Mouse (Mus musculus) kidney, embryonic 14.5 days (tissue): ENCODE results near the gene Ccni. TPM values are rescaled to one million over a fixed set of nuclear protein-coding genes. Genes with fewer than 3 reads are reported as not detected.
A peak's percentile ranks its signal among the peaks of the same experiment; 100 is the strongest.

ENCODE experiments used
- ATAC-seq: fragments of 200-750 bp; cut with Nextera tagmentation; 2 replicates; pipeline ENCODE4 v1.8.0; 2017; ENCODE audit warnings: moderate number of reproducible peaks, mild to moderate bottlenecking, moderate TSS enrichment, moderate library complexity; ENCODE audit not compliant: low FRiP score, low TSS enrichment
- H3K27ac ChIP-seq: fragments of 300-500 bp; sonication (generic); 2 replicates; pipeline ENCODE4 v1.5.1; 2014; ENCODE audit warnings: low read depth, mild to moderate bottlenecking, low read length, moderate library complexity, mixed read lengths
- H3K27me3 ChIP-seq: fragments of 300-500 bp; sonication (generic); 2 replicates; pipeline ENCODE4 v1.6.1; 2014; ENCODE audit warnings: mild to moderate bottlenecking, low read length; ENCODE audit not compliant: control insufficient read depth, insufficient read depth
- H3K36me3 ChIP-seq: fragments of 300-500 bp; sonication (generic); 2 replicates; pipeline ENCODE4 v1.6.1; 2014; ENCODE audit warnings: low read length, mixed read lengths; ENCODE audit not compliant: control insufficient read depth, insufficient read depth
- H3K4me1 ChIP-seq: fragments of 300-500 bp; sonication (generic); 2 replicates; pipeline ENCODE4 v1.6.1; 2014; ENCODE audit warnings: low read length, mixed read lengths; ENCODE audit not compliant: control insufficient read depth, insufficient read depth
- H3K4me2 ChIP-seq: fragments of 300-500 bp; sonication (generic); replicated peaks from 2 replicates; pipeline ENCODE4 v1.6.1; 2014; ENCODE audit warnings: low read depth, mild to moderate bottlenecking, low read length
- H3K4me3 ChIP-seq: fragments of 300-500 bp; sonication (generic); 2 replicates; pipeline ENCODE4 v1.5.1; 2014; ENCODE audit warnings: mild to moderate bottlenecking, low read length
- H3K9ac ChIP-seq: fragments of 300-500 bp; sonication (generic); 2 replicates; pipeline ENCODE4 v1.6.1; 2014; ENCODE audit warnings: low read depth, mild to moderate bottlenecking, low read length, moderate library complexity
- H3K9me3 ChIP-seq: fragments of 300-500 bp; sonication (generic); 2 replicates; pipeline ENCODE4 v1.6.1; 2016; ENCODE audit warnings: low read length; ENCODE audit not compliant: control insufficient read depth
- WGBS: fragments of 180-500 bp; shearing (Covaris S2); extraction: QIAGEN DNeasy Blood & Tissue Kit; methylation state at CpG from one replicate; pipeline ENCODE4 v1.1.7; 2014; 5-methylcytosine and 5-hydroxymethylcytosine counted together
- polyA plus RNA-seq: library from polyadenylated mRNA; unstranded; fragments of >200 nt; fragmentation: Nextera tagmentation; extraction: Ambion mirVana; gene quantifications from 2 replicates; pipeline ENCODE4 v1.2.1, GENCODE M21; 2014

Ccni gene
- 132 and 159 TPM in 2 replicates for polyA plus RNA-seq

- Histone ChIP-seq H3K27me3 (no peaks in the 10 kb centered on the region), H3K36me3 (peaks cover 7% of the 10 kb centered on the region; the same call in 1 of the 2 replicates), H3K4me1 (peaks cover 12% of the 10 kb centered on the region; the same call in 1 of the 2 replicates), H3K4me3 (peak within 1 kb of the TSS; percentile 92), H3K4me2 (peak within 1 kb of the TSS; percentile 75), H3K27ac (peak within 1 kb of the TSS; percentile 91), H3K9ac (peak within 1 kb of the TSS; percentile 95), H3K9me3 (no peaks in the 10 kb centered on the region)
- under 1% methylated on average over 76 of the region's 79 CpGs for WGBS
- ATAC-seq: peak; percentile 96
These were observed at the start of gene Ccni, which contains the start of gene 2010109A12Rik for GRCm38 (mm10) chr5:93206109-93207005. Gene Ccni, minus strand, starts transcription at chr5:93206495. Gene 2010109A12Rik, plus strand, starts transcription at chr5:93206518.

GRCm38 (mm10) chr5:93255759-93256265, 49.5 kb upstream of the Ccni start:
- H3K9ac ChIP-seq: no peak overlapping the region
- H3K36me3 ChIP-seq: no peaks in the 10 kb centered on the region
- H3K27me3 ChIP-seq: no peaks in the 10 kb centered on the region
- no peaks in the 10 kb centered on the region for H3K4me1 ChIP-seq
- H3K9me3 ChIP-seq: no peaks in the 10 kb centered on the region
- H3K4me3 ChIP-seq: no peak overlapping the region
- H3K27ac ChIP-seq: no peak overlapping the region
- no peak for ATAC-seq
- H3K4me2 ChIP-seq: no peak overlapping the region
- WGBS: 89% methylated on average over 5 of the region's 5 CpGs

GRCm38 (mm10) chr5:93251001-93251760, 44.9 kb upstream of the Ccni start:
- no peak for ATAC-seq
- WGBS: 83% methylated on average over 12 of the region's 12 CpGs
- no peaks in the 10 kb centered on the region for H3K36me3 ChIP-seq
- no peak overlapping the region for H3K9ac ChIP-seq
- no peaks in the 10 kb centered on the region for H3K4me1 ChIP-seq
- no peak overlapping the region for H3K4me2 ChIP-seq
- H3K9me3 ChIP-seq: no peaks in the 10 kb centered on the region
- H3K27ac ChIP-seq: no peak overlapping the region
- no peaks in the 10 kb centered on the region for H3K27me3 ChIP-seq
- H3K4me3 ChIP-seq: no peak overlapping the region

- Histone ChIP-seq H3K27me3 (no peaks in the 10 kb centered on the region), H3K9me3 (no peaks in the 10 kb centered on the region), H3K27ac (no peak overlapping the region), H3K36me3 (no peaks in the 10 kb centered on the region), H3K4me2 (no peak overlapping the region), H3K4me3 (no peak overlapping the region), H3K9ac (no peak overlapping the region), H3K4me1 (no peaks in the 10 kb centered on the region)
- ATAC-seq: no peak
- 69% methylated on average over 6 of the region's 6 CpGs for WGBS
These were observed 43.8 kb upstream of the Ccni start for GRCm38 (mm10) chr5:93249940-93250578.

GRCm38 (mm10) chr5:93245280-93245679, 39.0 kb upstream of the Ccni start:
- Histone ChIP-seq H3K36me3 (no peaks in the 10 kb centered on the region), H3K4me1 (no peaks in the 10 kb centered on the region), H3K9me3 (no peaks in the 10 kb centered on the region), H3K27me3 (no peaks in the 10 kb centered on the region), H3K27ac (no peak overlapping the region), H3K4me3 (no peak overlapping the region), H3K4me2 (no peak overlapping the region), H3K9ac (no peak overlapping the region)
- 79% methylated on average over 2 of the region's 2 CpGs for WGBS
- ATAC-seq: no peak

GRCm38 (mm10) chr5:93239590-93240544, 33.6 kb upstream of the Ccni start:
- H3K4me3 ChIP-seq: no peak overlapping the region
- H3K9ac ChIP-seq: no peak overlapping the region
- H3K9me3 ChIP-seq: no peaks in the 10 kb centered on the region
- no peak for ATAC-seq
- H3K27me3 ChIP-seq: no peaks in the 10 kb centered on the region
- H3K36me3 ChIP-seq: no peaks in the 10 kb centered on the region
- no peak overlapping the region for H3K27ac ChIP-seq
- 80% methylated on average over 8 of the region's 8 CpGs for WGBS
- no peaks in the 10 kb centered on the region for H3K4me1 ChIP-seq
- no peak overlapping the region for H3K4me2 ChIP-seq

GRCm38 (mm10) chr5:93236541-93236940, 30.2 kb upstream of the Ccni start:
- Histone ChIP-seq H3K27ac (no peak overlapping the region), H3K36me3 (no peaks in the 10 kb centered on the region), H3K9ac (no peak overlapping the region), H3K4me3 (no peak overlapping the region), H3K27me3 (no peaks in the 10 kb centered on the region), H3K4me1 (no peaks in the 10 kb centered on the region), H3K4me2 (no peak overlapping the region), H3K9me3 (no peaks in the 10 kb centered on the region)
- WGBS: 85% methylated on average over 4 of the region's 4 CpGs
- ATAC-seq: no peak

GRCm38 (mm10) chr5:93235888-93236287, 29.6 kb upstream of the Ccni start:
- no peak overlapping the region for H3K4me3 ChIP-seq
- H3K9ac ChIP-seq: no peak overlapping the region
- no peaks in the 10 kb centered on the region for H3K36me3 ChIP-seq
- H3K27ac ChIP-seq: no peak overlapping the region
- WGBS: 84% methylated on average over 3 of the region's 3 CpGs
- H3K4me2 ChIP-seq: no peak overlapping the region
- no peaks in the 10 kb centered on the region for H3K9me3 ChIP-seq
- no peaks in the 10 kb centered on the region for H3K4me1 ChIP-seq
- no peak for ATAC-seq
- H3K27me3 ChIP-seq: no peaks in the 10 kb centered on the region
